In genomic region chr2:129247707-129248121, GRCm38 (mm10) we compare ENCODE assay signal across 20 mouse cellular contexts. TPM values are rescaled to one million over a fixed set of nuclear protein-coding genes. Genes with fewer than 3 reads are reported as not detected.
DNase-seq lines count a peak whose midpoint lies in the region; ATAC-seq and TF ChIP-seq lines count a peak whose summit lies in the region.
"Had no signal": no experiment of that assay in that cellular context is flagged by ENCODE, and none has a peak within 500 bp of the region (broad histone marks: within the 10 kb centered on the region; RNA-seq: fewer than 3 reads in every experiment).

No protein-coding gene starts in this region.

- no peaks in the 10 kb centered on the region for H3K36me3 ChIP-seq in heart, embryonic 10.5 days
- no peaks in the 10 kb centered on the region for H3K36me3 ChIP-seq in heart, embryonic 11.5 days (ENCODE audit: control insufficient read depth, insufficient read depth, low read length)
- H3K36me3 ChIP-seq in E14TG2a.4 (ENCODE audit: insufficient read depth, low read length): no peaks in the 10 kb centered on the region
- no peaks in the 10 kb centered on the region for H3K36me3 ChIP-seq in forebrain, embryonic 14.5 days (ENCODE audit: control insufficient read depth, insufficient read depth, low read length)
- H3K36me3 ChIP-seq: heart, embryonic 15.5 days; limb, embryonic 13.5 days; neural tube, embryonic 12.5 days had no signal

- H3K4me2 ChIP-seq in heart, embryonic 11.5 days: no peak overlapping the region
- no peak overlapping the region for H3K4me2 ChIP-seq in forebrain, embryonic 14.5 days (ENCODE audit: low read length)
- H3K4me2 ChIP-seq: heart, embryonic 15.5 days; limb, embryonic 13.5 days; lung, embryonic 14.5 days; neural tube, embryonic 12.5 days had no signal

- H3K9me3 ChIP-seq in heart, embryonic 10.5 days: no peaks in the 10 kb centered on the region
- H3K9me3 ChIP-seq in heart, embryonic 11.5 days (replicated peaks; ENCODE audit: control insufficient read depth, low read length): no peaks in the 10 kb centered on the region
- H3K9me3 ChIP-seq in E14TG2a.4 (ENCODE audit: low read length): no peaks in the 10 kb centered on the region
- no peaks in the 10 kb centered on the region for H3K9me3 ChIP-seq in forebrain, embryonic 14.5 days (replicated peaks; ENCODE audit: control insufficient read depth, low read length)
- H3K9me3 ChIP-seq: heart, embryonic 15.5 days; limb, embryonic 13.5 days; neural tube, embryonic 12.5 days had no signal

- peak; percentile 60 for DNase-seq in heart, embryonic 10.5 days (ENCODE audit: low spot score)
- DNase-seq in brain, adult 2 months (ENCODE audit: low read depth, low spot score): peak; percentile 4
- DNase-seq in kidney, postnatal 10 days: peak; percentile 37
- DNase-seq in frontal cortex, postnatal 36 days (ENCODE audit: low spot score in 2 of 2): no peak
- no peak for DNase-seq in forebrain, embryonic 14.5 days (ENCODE audit: low spot score)
- DNase-seq in neural tube, embryonic 10.5 days (ENCODE audit: extremely low spot score, low spot score): no peak
- DNase-seq: adrenal gland, postnatal 10 days; cerebellum, adult 11-12 months; cerebellum, postnatal 14 days; gastrocnemius, adult 2 months; lung, embryonic 14.5 days; lung, postnatal 36 days; right cerebral cortex, postnatal 4 days had no signal

- ATAC-seq in heart, embryonic 11.5 days (replicated peaks; ENCODE audit: insufficient number of reproducible peaks, low FRiP score, low TSS enrichment): no peak
- no peak for ATAC-seq in forebrain, embryonic 14.5 days
- ATAC-seq: CD4-positive, CD25-positive, alpha-beta regulatory T cell, adult 4 months; hindbrain, embryonic 16.5 days had no signal

- no peak overlapping the region for H3K27ac ChIP-seq in heart, embryonic 10.5 days
- no peak overlapping the region for H3K27ac ChIP-seq in heart, embryonic 11.5 days (ENCODE audit: low read depth, low read length)
- H3K27ac ChIP-seq in forebrain, embryonic 14.5 days (ENCODE audit: low read depth, low read length): no peak overlapping the region
- H3K27ac ChIP-seq: gastrocnemius, adult 2 months; heart, embryonic 15.5 days; limb, embryonic 13.5 days; neural tube, embryonic 12.5 days had no signal

- TF ChIP-seq CTCF in E14TG2a.4 (conservative IDR thresholded peaks at IDR 0.05; ENCODE audit: low read length): no peak

- H3K4me3 ChIP-seq in heart, embryonic 10.5 days: no peak overlapping the region
- no peak overlapping the region for H3K4me3 ChIP-seq in heart, embryonic 11.5 days (ENCODE audit: low read depth, low read length)
- peak overlapping the region; percentile 63 for H3K4me3 ChIP-seq in E14TG2a.4 (replicated peaks; ENCODE audit: low read length)
- no peak overlapping the region for H3K4me3 ChIP-seq in forebrain, embryonic 14.5 days (ENCODE audit: low read depth, low read length)
- H3K4me3 ChIP-seq: gastrocnemius, adult 2 months; heart, embryonic 15.5 days; limb, embryonic 13.5 days; neural tube, embryonic 12.5 days had no signal

- no peaks in the 10 kb centered on the region for H3K27me3 ChIP-seq in heart, embryonic 10.5 days (ENCODE audit: insufficient read depth, poor library complexity, severe bottlenecking)
- no peaks in the 10 kb centered on the region for H3K27me3 ChIP-seq in heart, embryonic 11.5 days (ENCODE audit: control insufficient read depth, insufficient read depth, low read length)
- H3K27me3 ChIP-seq in E14TG2a.4 (ENCODE audit: insufficient read depth, low read length): no peaks in the 10 kb centered on the region
- no peaks in the 10 kb centered on the region for H3K27me3 ChIP-seq in forebrain, embryonic 14.5 days (replicated peaks; ENCODE audit: control insufficient read depth, insufficient read depth, low read length)
- H3K27me3 ChIP-seq: heart, embryonic 15.5 days; limb, embryonic 13.5 days; neural tube, embryonic 12.5 days had no signal

- WGBS in heart, embryonic 10.5 days: 87% methylated on average over 7 of the region's 7 CpGs
- WGBS in heart, embryonic 11.5 days (ENCODE audit: insufficient replicate concordance): 86% methylated on average over 7 of the region's 7 CpGs
- WGBS in forebrain, embryonic 14.5 days: 90% methylated on average over 7 of the region's 7 CpGs

- H3K4me1 ChIP-seq in heart, embryonic 10.5 days: peaks cover 34% of the 10 kb centered on the region
- peaks cover 21% of the 10 kb centered on the region for H3K4me1 ChIP-seq in heart, embryonic 11.5 days (ENCODE audit: control insufficient read depth, insufficient read depth, low read length)
- H3K4me1 ChIP-seq in E14TG2a.4 (replicated peaks; ENCODE audit: low read depth, low read length): peaks cover 76% of the 10 kb centered on the region
- H3K4me1 ChIP-seq in forebrain, embryonic 14.5 days (ENCODE audit: control insufficient read depth, insufficient read depth, low read length): no peaks in the 10 kb centered on the region
- H3K4me1 ChIP-seq: neural tube, embryonic 12.5 days had no signal

- H3K9ac ChIP-seq in heart, embryonic 11.5 days (ENCODE audit: low read depth, low read length): no peak overlapping the region
- H3K9ac ChIP-seq in forebrain, embryonic 14.5 days (ENCODE audit: low read length): no peak overlapping the region
- H3K9ac ChIP-seq: heart, embryonic 15.5 days; limb, embryonic 13.5 days; lung, embryonic 14.5 days; neural tube, embryonic 12.5 days had no signal

RNA-seq across cellular contexts. Expression of gene Slc20a1, which starts 49.1 kb away (rescaled TPM):
- polyA plus RNA-seq in heart, embryonic 10.5 days (2016; fragmentation: Nextera tagmentation; extraction: Ambion mirVana): 41.6 and 41.8 TPM in 2 replicates
- 46.9 and 49.3 TPM in 2 replicates for polyA plus RNA-seq in heart, embryonic 11.5 days (2014; fragmentation: Nextera tagmentation; extraction: Ambion mirVana)
- 46.8 and 55.4 TPM in 2 replicates for polyA plus RNA-seq in forebrain, embryonic 14.5 days (2014; fragmentation: Nextera tagmentation; extraction: Ambion mirVana)

RNA-seq across cellular contexts. Expression of gene Ckap2l, which starts 49.3 kb away (rescaled TPM):
- 48.4 and 50.4 TPM in 2 replicates for polyA plus RNA-seq in heart, embryonic 10.5 days (2016; fragmentation: Nextera tagmentation; extraction: Ambion mirVana)
- 59.9 and 67.0 TPM in 2 replicates for polyA plus RNA-seq in heart, embryonic 11.5 days (2014; fragmentation: Nextera tagmentation; extraction: Ambion mirVana)
- polyA plus RNA-seq in forebrain, embryonic 14.5 days (2014; fragmentation: Nextera tagmentation; extraction: Ambion mirVana): 36.6 and 44.2 TPM in 2 replicates

Comparison
In these comparisons a context has a peak if more than half of its experiments do, and no peak if none do; other contexts are left out.
1. DNase-seq: peak in heart, embryonic 10.5 days (single experiment), brain, adult 2 months (single experiment) and kidney, postnatal 10 days (single experiment); none in frontal cortex, postnatal 36 days (0 of 2), forebrain, embryonic 14.5 days (single experiment) and neural tube, embryonic 10.5 days (single experiment).